Mouse (Mus musculus): ENCODE results near the gene Ptov1.

Ptov1 gene

GRCm38 (mm10) chr7:44859896-44860295 is 9.7 kb downstream of the Ptov1 start:
- no peak for DNase-seq (ENCODE audit: low read depth in 2 of 2, low spot score in 2 of 2)

GRCm38 (mm10) chr7:44857905-44858304 is 11.7 kb downstream of the Ptov1 start:
- DNase-seq (ENCODE audit: low read depth in 2 of 2, low spot score in 2 of 2), result no peak

DNA sequence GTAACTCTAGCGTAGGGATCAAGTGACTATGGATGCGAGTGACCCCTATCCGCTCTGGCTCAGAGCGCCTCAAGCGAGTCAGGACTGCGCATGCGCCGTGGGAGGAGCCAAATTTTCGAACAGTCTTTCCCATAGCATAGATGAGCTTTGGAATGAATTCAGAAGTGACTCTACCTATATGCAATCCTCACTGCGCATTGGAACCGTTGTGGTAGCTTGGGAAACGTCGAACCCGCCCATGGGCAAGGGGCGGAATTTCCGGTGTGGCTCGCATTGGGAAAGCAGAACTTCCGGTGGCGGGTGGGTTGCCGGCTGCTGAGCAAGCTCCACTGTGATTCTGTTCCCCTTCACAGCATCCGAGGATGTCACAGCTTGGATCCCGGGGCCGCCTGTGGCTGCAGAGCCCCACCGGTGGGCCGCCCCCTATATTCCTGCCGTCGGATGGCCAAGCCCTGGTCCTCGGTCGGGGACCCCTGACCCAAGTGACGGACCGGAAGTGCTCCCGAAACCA is 12.5 kb downstream of the Ptov1 start, which contains the start of gene Pnkp:
Gene Pnkp, plus strand, starts transcription at position 98 of the 511 bp plus-strand sequence.
- peak; percentile 74 to 81 for DNase-seq (ENCODE audit: low read depth in 2 of 2, low spot score in 2 of 2)

DNA sequence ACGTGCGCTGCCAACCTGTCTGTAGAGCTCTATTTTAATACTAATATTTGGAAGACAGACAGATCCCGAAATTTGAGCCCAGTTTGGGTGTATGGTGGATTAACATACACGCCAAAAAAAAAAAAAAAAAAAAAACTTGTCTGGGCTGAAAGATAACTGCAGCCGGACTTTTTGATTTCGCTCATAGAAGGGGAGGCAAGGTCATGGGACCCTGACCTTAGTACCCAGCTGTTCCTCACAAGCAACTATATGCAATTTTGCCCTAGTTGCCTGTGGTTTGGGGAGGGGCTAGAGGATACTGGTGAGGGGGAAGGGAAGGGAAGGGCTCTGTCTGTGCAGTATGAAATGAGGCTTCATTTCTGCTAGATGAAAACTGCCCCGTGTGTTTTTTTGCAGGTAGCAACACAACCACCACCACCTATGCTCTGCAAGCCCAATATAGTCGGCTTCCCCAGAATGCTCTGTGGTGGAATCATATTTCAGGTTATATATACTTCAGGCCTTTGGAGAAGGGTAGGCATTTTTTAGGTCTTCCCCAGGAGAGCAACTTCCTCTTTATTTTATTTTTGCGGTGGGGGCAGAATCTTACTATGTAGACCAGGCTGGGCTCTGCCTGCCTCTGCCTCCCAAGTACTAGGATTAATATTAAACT is 13.2 kb downstream of the Ptov1 start:
- no peak for DNase-seq (ENCODE audit: low read depth in 2 of 2, low spot score in 2 of 2)

DNA sequence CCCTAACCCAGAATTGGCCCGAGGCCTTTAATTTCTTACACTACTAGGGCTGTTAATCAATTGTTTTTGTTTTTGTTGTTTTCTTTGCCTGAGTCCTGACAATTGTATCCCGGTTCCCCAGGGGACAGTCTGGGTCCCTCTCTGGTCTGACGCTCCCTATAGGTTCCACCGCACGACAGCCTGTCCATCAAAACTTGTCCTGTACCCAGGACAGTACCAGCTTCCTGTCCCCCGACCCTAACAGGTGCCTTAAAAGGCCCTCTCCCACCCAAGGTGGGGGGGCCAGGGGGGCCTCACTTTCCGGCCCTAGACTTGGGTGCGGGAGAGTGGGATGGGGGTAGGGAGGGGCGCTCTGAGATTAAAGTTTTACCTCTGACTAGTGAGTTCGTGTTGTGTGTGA is 14.6 kb downstream of the Ptov1 start:
- no peak for DNase-seq (ENCODE audit: low read depth in 2 of 2, low spot score in 2 of 2)

DNA sequence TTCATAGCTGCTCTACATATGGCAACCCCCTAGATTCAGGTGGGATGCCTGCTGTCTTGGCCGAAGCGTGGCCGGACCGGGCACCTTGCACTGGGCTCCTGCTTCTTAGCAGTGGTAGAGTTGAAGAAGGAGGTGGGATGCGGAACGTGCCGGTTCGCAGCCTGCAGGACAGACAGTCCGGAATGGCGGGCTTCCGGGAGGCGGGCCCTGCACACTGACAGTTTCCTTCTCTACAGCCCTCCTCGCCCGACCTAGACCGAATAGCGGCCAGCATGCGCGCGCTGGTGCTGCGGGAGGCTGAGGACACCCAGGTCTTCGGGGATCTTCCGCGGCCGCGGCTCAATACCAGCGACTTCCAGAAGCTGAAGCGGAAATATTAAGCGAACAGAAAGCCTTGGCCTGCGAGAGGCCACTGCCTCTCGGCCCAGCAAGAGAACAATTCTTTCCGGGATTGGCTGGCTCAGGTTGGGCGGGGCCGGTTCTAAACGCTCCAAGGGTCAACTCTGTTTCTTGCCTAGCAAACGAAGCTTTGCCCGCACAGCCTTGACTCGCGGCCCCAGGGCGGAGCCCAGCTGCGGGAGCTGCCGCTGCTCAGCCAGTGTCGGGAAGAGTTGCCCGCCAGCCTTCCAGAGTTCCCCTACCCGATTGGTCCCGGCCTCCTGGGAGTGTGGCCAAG is 15.1 kb downstream of the Ptov1 start:
- DNase-seq (ENCODE audit: low read depth in 2 of 2, low spot score in 2 of 2), result peak; percentile 51 to 56

DNA sequence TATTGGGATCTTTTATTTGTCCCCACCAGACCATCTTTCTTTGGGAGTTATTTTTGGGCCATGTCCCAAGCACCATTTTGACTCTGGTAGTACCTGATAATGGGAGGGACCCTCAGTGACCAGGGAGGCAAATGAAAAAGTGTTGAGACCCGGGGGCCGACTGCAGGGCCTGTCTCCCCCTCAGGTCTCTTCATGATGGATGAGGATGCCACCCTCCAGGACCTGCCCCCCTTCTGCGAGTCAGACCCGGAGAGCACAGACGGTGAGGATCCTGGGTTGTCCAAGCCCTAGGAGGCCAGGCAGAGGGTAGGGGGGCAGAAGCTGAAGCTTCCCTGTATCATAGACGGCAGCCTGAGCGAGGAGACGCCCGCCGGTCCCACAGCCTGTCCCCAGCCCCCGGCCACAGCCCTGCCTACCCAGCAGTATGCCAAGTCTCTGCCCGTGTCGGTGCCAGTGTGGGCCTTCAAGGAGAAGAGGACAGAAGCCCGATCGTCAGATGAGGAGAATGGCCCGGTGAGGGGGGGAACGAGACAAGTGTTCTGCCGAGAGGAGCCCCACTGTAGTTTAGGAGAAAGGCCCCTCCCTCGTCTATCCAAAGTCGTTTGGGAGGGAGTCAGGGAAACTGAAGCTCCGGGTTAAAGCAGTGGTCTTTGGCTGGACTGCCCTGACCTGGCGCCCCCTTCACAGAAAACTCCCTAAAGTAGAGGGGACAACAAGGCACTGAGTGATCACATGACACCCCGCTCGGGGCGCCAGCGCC is 15.8 kb downstream of the Ptov1 start:
- no peak for DNase-seq (ENCODE audit: low read depth in 2 of 2, low spot score in 2 of 2)

- no peak for DNase-seq (ENCODE audit: low read depth in 2 of 2, low spot score in 2 of 2)
Measured at GRCm38 (mm10) chr7:44853065-44853464, 16.5 kb downstream of the Ptov1 start.

GRCm38 (mm10) chr7:44852259-44853027 is 17.1 kb downstream of the Ptov1 start:
- DNase-seq (ENCODE audit: low read depth in 2 of 2, low spot score in 2 of 2), result no peak

GRCm38 (mm10) chr7:44851625-44852234 is 17.9 kb downstream of the Ptov1 start:
- no peak for DNase-seq (ENCODE audit: low read depth in 2 of 2, low spot score in 2 of 2)

DNA sequence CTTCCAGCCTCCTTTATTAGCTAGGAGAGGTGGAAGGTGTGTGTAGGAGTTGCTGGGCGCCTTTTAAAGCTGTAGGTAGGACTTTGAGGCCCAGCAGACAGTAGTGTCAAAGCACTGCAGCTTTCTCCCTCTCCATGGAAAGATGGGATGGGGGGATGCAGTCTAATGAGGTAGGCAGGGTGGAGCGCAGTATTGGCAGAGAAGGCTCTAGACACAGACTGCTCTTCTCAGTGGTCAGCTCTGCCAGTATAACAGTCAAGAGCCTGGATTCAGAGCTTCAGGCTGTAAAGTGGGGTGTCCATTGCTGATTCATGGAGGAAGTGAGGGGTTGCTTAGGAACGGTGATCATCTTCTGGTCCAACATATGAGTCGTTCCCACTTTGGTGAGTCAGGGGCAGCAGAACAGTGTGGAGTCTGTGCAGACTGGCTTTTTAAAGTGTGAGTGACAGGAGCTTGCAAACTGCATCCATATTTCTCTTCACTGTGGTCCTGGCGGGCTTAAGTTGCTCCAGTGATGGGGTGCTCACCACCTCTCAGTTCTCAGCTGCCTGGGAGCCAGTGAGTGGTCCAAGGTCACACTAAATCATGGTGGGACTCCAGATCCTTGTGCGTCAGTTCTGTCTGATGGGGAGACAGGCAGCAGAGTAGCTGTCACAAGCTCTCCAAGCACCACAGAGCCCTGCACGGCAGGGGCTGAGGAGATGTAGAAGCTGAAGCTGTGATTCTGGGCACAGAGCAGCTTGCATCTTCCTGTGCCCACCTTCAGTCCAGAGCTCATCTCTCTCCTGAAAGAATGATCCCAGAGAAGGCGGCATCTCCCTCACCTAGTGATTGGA is 18.6 kb downstream of the Ptov1 start:
- no peak for DNase-seq (ENCODE audit: low read depth in 2 of 2, low spot score in 2 of 2)

- no peak for DNase-seq (ENCODE audit: low read depth in 2 of 2, low spot score in 2 of 2)
Measured at GRCm38 (mm10) chr7:44850146-44850545, 19.4 kb downstream of the Ptov1 start.

DNA sequence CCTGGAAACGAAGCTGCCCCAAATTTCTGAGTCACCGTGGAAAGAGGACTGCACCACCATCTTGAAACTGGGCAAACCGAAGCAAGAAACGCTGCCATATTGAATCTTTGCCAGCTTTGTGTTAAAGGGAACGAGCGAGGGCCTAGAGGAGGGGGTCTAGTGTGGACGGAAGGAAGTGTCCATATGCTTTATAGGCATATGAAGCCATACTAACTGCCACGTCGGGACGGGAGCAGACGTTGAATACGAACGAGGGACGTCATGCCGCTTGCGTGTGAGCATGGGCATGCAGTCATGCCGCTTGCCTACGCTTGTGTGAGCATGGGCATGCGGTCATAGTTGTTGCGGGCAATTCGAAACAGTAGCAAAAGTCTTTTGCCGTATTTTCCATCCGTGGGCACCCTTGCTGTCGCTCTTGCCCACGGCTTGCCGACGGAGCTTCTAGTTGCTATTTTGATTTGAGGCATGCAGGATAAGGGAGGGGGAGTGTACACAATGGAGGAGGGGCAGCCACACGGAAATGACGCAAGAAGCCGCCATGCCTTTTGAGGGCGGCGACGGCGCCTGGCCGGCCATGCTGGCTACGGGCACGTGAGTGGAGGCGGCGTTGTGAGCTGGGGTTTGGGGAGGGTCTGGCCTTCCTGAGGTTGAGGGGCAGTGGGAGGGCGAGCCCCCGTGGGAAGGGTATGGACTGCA is 20.0 kb downstream of the Ptov1 start:
- DNase-seq (ENCODE audit: low read depth in 2 of 2, low spot score in 2 of 2), result peak; percentile 80 to 84

- peak; percentile 98 for DNase-seq (ENCODE audit: low read depth in 2 of 2, low spot score in 2 of 2)
Measured at GRCm38 (mm10) chr7:44848561-44849415, 20.8 kb downstream of the Ptov1 start, which contains the start of the genes Akt1s1 and Tbc1d17. Gene Akt1s1 (plus strand): TSS chr7:44848991. Gene Tbc1d17 (minus strand): TSS chr7:44849079.

DNA sequence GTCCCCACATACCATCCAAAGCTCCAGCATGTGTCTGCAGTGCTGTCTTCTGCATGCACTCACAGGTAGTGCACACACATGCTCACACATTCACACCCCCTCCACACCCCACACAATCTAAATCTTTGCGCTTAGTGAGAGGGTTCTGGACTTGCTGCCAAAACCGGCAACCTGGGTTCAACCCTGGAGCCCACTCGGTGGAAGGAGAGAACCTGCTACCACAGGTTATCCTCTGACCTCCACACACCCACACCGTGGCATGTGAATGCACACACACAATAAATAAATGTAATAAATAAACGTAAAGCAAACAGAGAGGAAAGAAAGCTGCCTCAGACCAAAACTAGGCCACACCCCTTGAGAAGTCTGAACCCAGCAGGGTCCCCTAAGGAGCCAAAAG is 21.8 kb downstream of the Ptov1 start:
- DNase-seq (ENCODE audit: low read depth in 2 of 2, low spot score in 2 of 2), result no peak

DNA sequence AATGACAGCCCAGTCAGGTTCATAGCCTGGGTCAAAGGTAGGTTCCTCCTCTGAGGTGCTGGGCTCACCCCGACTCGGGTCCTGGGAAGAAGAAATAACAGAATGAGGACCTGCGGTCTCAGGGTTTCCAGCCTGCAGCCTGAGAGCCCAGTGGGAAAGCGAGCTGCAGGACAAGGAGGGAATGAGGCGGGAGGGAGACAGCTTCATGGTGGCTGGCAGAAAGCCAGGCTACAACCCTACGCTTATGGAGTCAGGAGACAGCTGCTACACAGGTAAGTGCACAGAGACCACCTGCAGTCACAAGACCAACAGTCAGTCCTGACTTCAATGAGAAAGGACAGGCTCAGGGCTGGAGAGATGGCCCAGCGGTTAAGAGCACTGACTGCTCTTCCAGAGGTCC is 22.8 kb downstream of the Ptov1 start:
- DNase-seq (ENCODE audit: low read depth in 2 of 2, low spot score in 2 of 2), result no peak

DNA sequence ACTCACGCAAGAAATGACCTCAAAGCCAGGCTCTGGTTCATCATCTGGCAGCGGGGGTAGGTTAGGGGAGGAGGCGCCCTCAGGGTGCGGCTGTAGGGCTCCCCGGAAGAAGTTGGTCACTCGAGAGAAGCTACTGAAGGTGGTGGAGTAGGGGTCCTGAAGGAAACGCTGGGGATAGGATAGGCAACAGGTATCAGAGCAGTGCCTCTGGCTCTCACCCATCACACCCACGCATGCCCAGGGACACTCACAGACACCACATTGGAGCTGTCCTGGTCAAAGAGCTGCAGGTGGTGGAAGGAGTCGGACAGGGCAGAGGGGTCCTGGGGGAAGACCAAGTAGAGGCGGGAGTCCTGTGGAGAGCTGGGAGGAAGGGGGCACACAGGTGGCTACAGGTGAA is 24.6 kb downstream of the Ptov1 start:
- no peak for DNase-seq (ENCODE audit: low read depth in 2 of 2, low spot score in 2 of 2)

GRCm38 (mm10) chr7:44841825-44842463 is 27.6 kb downstream of the Ptov1 start:
- DNase-seq (ENCODE audit: low read depth in 2 of 2, low spot score in 2 of 2), result no peak

Measured in CD8-positive naive resting alpha-beta T cell, adult 2 months (primary cell).